Mouse (Mus musculus): Measurements from ENCODE around the gene Smok2a.

- TF ChIP-seq CTCF (IDR thresholded peaks at IDR 0.05; ENCODE audit: low read depth, low read length) (no peak), GATA1 (IDR thresholded peaks at IDR 0.05; ENCODE audit: borderline replicate concordance, low read length) (no peak), TAL1 (conservative IDR thresholded peaks at IDR 0.05; ENCODE audit: low read depth, low read length) (no peak), POLR2AphosphoS5 (IDR thresholded peaks at IDR 0.05; ENCODE audit: insufficient replicate concordance, low read depth, low read length) (no peak), GATA2 (IDR thresholded peaks at IDR 0.05; ENCODE audit: borderline replicate concordance, low read depth, low read length) (no peak)
Observed at GRCm38 (mm10) chr17:13206491-13206890, 14.5 kb upstream of the Smok2a start.

Data from G1E (cell line).